Mouse (Mus musculus): ENCODE measurements at regions not wholly inside any gene's neighbourhood (a gene's known extent, or its start where the extent isn't known, plus 50 kb on each side); places are given as distances from the start of the nearest gene placed in this dataset.

DNA sequence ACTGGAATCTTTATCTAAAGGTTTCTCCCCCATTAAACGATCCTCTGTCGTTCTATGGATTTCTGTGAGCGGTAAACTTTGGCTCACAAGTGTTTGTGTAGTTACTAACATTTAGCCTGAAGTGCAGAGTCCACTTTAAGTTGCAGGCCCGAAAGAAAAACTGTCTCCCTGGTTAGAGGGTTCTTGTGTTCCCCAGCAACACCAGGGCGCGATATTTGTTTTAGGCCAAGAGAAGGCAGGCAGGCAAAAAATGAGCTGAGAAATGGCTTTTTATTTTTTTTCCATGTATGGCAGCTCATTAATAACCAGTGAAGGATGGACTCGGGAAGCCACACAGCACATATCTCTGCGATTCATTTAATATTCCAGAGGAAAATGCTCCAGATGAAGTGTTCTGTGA lies 357.4 kb upstream of the Nfe2l3 start:
- TF ChIP-seq CTCF (IDR thresholded peaks at IDR 0.05; ENCODE audit: insufficient read depth, low read length): no peak
- no peak for TF ChIP-seq POLR2A (IDR thresholded peaks at IDR 0.05; ENCODE audit: borderline replicate concordance, extremely low read depth, low read depth, low read length)

Measured in lung, adult 2 months (tissue).